Mouse (Mus musculus) hindbrain, embryonic 16.5 days (tissue): Measurements from ENCODE around the gene Hyal3. TPM values are rescaled to one million over a fixed set of nuclear protein-coding genes. Genes with fewer than 3 reads are reported as not detected.
"Not testable (repeated sequence)": the region's sequence is repeated elsewhere in the genome, so short reads cannot be mapped to it uniquely, and the experiment has no call there.

Experiments used
- ATAC-seq: fragments of 200-750 bp; cut with Nextera tagmentation; 2 replicates; pipeline ENCODE4 v1.8.0; 2017; ENCODE audit warnings: moderate TSS enrichment, moderate library complexity
- H3K27ac ChIP-seq: fragments of 300-500 bp; sonication (generic); 2 replicates; pipeline ENCODE4 v1.5.1; 2014; ENCODE audit warnings: low read depth, mild to moderate bottlenecking, control low read depth, low read length, moderate library complexity
- H3K27me3 ChIP-seq: fragments of 300-500 bp; sonication (generic); replicated peaks from 2 replicates; pipeline ENCODE4 v1.6.1; 2014; ENCODE audit warnings: low read length; ENCODE audit not compliant: control insufficient read depth, insufficient read depth
- H3K36me3 ChIP-seq: fragments of 300-500 bp; sonication (generic); 2 replicates; pipeline ENCODE4 v1.6.1; 2014; ENCODE audit warnings: mild to moderate bottlenecking, low read length, moderate library complexity, mixed read lengths; ENCODE audit not compliant: control insufficient read depth, insufficient read depth
- H3K4me1 ChIP-seq: fragments of 300-500 bp; sonication (generic); 2 replicates; pipeline ENCODE4 v1.6.1; 2014; ENCODE audit warnings: low read depth, low read length; ENCODE audit not compliant: control insufficient read depth, insufficient read depth
- H3K4me2 ChIP-seq: fragments of 300-500 bp; sonication (generic); 2 replicates; pipeline ENCODE4 v1.6.1; 2014; ENCODE audit warnings: mild to moderate bottlenecking, low read length, control low read depth, moderate library complexity
- H3K4me3 ChIP-seq: fragments of 300-500 bp; sonication (generic); 2 replicates; pipeline ENCODE4 v1.5.1; 2014; ENCODE audit warnings: mild to moderate bottlenecking, low read length, control low read depth, moderate library complexity
- H3K9ac ChIP-seq: fragments of 300-500 bp; sonication (generic); 2 replicates; pipeline ENCODE4 v1.6.1; 2014; ENCODE audit warnings: low read depth, mild to moderate bottlenecking, control low read depth, low read length, moderate library complexity
- H3K9me3 ChIP-seq: fragments of 300-500 bp; sonication (generic); 2 replicates; pipeline ENCODE4 v1.6.1; 2014; ENCODE audit warnings: mild to moderate bottlenecking, low read length, moderate library complexity; ENCODE audit not compliant: control insufficient read depth
- WGBS: fragments of 180-500 bp; shearing (Covaris S2); extraction: QIAGEN DNeasy Blood & Tissue Kit; methylation state at CpG from one replicate; pipeline ENCODE4 v1.1.7; 2014; 5-methylcytosine and 5-hydroxymethylcytosine counted together
- polyA plus RNA-seq: library from polyadenylated mRNA; unstranded; fragments of >200 nt; fragmentation: Nextera tagmentation; extraction: Ambion mirVana; gene quantifications from 2 replicates; pipeline ENCODE4 v1.2.1, GENCODE M21; 2015

The Hyal3 gene
- polyA plus RNA-seq, 1 experiment from 2014 or later: 2.7 TPM

GRCm38 (mm10) chr9:107568331-107569261, 12.0 kb upstream of the Hyal3 start:
- H3K4me3 ChIP-seq: peak overlapping the region; percentile 58
- peaks cover 20% of the 10 kb centered on the region for H3K36me3 ChIP-seq
- H3K27me3 ChIP-seq: no peaks in the 10 kb centered on the region
- H3K27ac ChIP-seq: peak overlapping the region; percentile 85
- peak overlapping the region; percentile 73 for H3K9ac ChIP-seq
- peaks cover 40% of the 10 kb centered on the region for H3K4me1 ChIP-seq
- peak; percentile 87 for ATAC-seq
- WGBS: under 1% methylated on average over 41 of the region's 41 CpGs
- H3K9me3 ChIP-seq: no peaks in the 10 kb centered on the region
- peak overlapping the region; percentile 73 for H3K4me2 ChIP-seq

- ATAC-seq: peak; percentile 22; the same call in 1 of the 2 replicates
- WGBS: 0% methylated on average over 23 of the region's 23 CpGs
- Histone ChIP-seq H3K4me2 (peak overlapping the region; percentile 73), H3K36me3 (peaks cover 20% of the 10 kb centered on the region), H3K9ac (peak overlapping the region; percentile 73), H3K27ac (peak overlapping the region; percentile 85), H3K4me3 (peak overlapping the region; percentile 58), H3K9me3 (no peaks in the 10 kb centered on the region), H3K27me3 (no peaks in the 10 kb centered on the region), H3K4me1 (peaks cover 33% of the 10 kb centered on the region)
Measured at GRCm38 (mm10) chr9:107569270-107569669, 11.3 kb upstream of the Hyal3 start.

- H3K4me2 ChIP-seq: peak overlapping the region; percentile 73
- H3K4me3 ChIP-seq: peak overlapping the region; percentile 58
- no peaks in the 10 kb centered on the region for H3K9me3 ChIP-seq
- peak overlapping the region; percentile 36; the same call in 1 of the 2 replicates for H3K27ac ChIP-seq
- 44% methylated on average over 13 of the region's 13 CpGs for WGBS
- H3K36me3 ChIP-seq: peaks cover 20% of the 10 kb centered on the region
- ATAC-seq: no peak
- peaks cover 33% of the 10 kb centered on the region for H3K4me1 ChIP-seq
- peak overlapping the region; percentile 73 for H3K9ac ChIP-seq
- H3K27me3 ChIP-seq: no peaks in the 10 kb centered on the region
Measured at GRCm38 (mm10) chr9:107570016-107570415, 10.6 kb upstream of the Hyal3 start.

GRCm38 (mm10) chr9:107570845-107571244, 9.8 kb upstream of the Hyal3 start:
- H3K4me3 ChIP-seq: peak overlapping the region; percentile 58
- 94% methylated on average over 21 of the region's 21 CpGs for whole genome bisulfite sequencing
- peaks cover 20% of the 10 kb centered on the region for H3K36me3 ChIP-seq
- no peak for ATAC-seq
- peak overlapping the region; percentile 73 for H3K4me2 ChIP-seq
- no peak overlapping the region for H3K27ac ChIP-seq
- H3K9me3 ChIP-seq: no peaks in the 10 kb centered on the region
- H3K4me1 ChIP-seq: peaks cover 33% of the 10 kb centered on the region
- peak overlapping the region; percentile 73; the same call in 1 of the 2 replicates for H3K9ac ChIP-seq
- H3K27me3 ChIP-seq: no peaks in the 10 kb centered on the region

- Histone ChIP-seq H3K27me3 (no peaks in the 10 kb centered on the region), H3K27ac (no peak overlapping the region), H3K9me3 (no peaks in the 10 kb centered on the region), H3K4me1 (peaks cover 33% of the 10 kb centered on the region), H3K36me3 (peaks cover 20% of the 10 kb centered on the region), H3K4me3 (no peak overlapping the region; the same call in 1 of the 2 replicates), H3K4me2 (no peak overlapping the region; the same call in 1 of the 2 replicates), H3K9ac (no peak overlapping the region)
- ATAC-seq: no peak
- 93% methylated on average over 22 of the region's 22 CpGs for WGBS
Measured at GRCm38 (mm10) chr9:107571534-107572326, 8.9 kb upstream of the Hyal3 start.

GRCm38 (mm10) chr9:107572327-107572662, 8.3 kb upstream of the Hyal3 start:
- Histone ChIP-seq H3K4me2 (no peak overlapping the region), H3K4me3 (no peak overlapping the region), H3K4me1 (peaks cover 32% of the 10 kb centered on the region), H3K27me3 (no peaks in the 10 kb centered on the region), H3K36me3 (peaks cover 17% of the 10 kb centered on the region), H3K27ac (no peak overlapping the region), H3K9me3 (no peaks in the 10 kb centered on the region), H3K9ac (no peak overlapping the region)
- WGBS: 91% methylated on average over 2 of the region's 2 CpGs
- ATAC-seq: no peak

GRCm38 (mm10) chr9:107573774-107574173, 6.8 kb upstream of the Hyal3 start:
- ATAC-seq: not testable (repeated sequence)
- peaks cover 26% of the 10 kb centered on the region for H3K4me1 ChIP-seq
- 79% methylated on average over 6 of the region's 6 CpGs for WGBS

GRCm38 (mm10) chr9:107575579-107576356, 4.8 kb upstream of the Hyal3 start:
- ATAC-seq: no peak
- Histone ChIP-seq H3K4me3 (no peak overlapping the region), H3K27ac (no peak overlapping the region), H3K27me3 (no peaks in the 10 kb centered on the region), H3K9me3 (no peaks in the 10 kb centered on the region), H3K4me1 (peaks cover 29% of the 10 kb centered on the region), H3K36me3 (peaks cover 17% of the 10 kb centered on the region), H3K9ac (no peak overlapping the region), H3K4me2 (no peak overlapping the region; the same call in 1 of the 2 replicates)
- 87% methylated on average over 14 of the region's 14 CpGs for WGBS

More at GRCm38 (mm10) chr9:107573774-107574173, 6.8 kb upstream of the Hyal3 start:
- H3K4me3 ChIP-seq, H3K27me3 ChIP-seq, H3K4me2 ChIP-seq, H3K9me3 ChIP-seq, H3K9ac ChIP-seq, H3K27ac ChIP-seq: not testable (repeated sequence)
- H3K36me3 ChIP-seq: peaks cover 17% of the 10 kb centered on the region
